Comparison of ENCODE assay signal across 21 mouse cellular contexts in genomic region chr14:27602136-27602535, GRCm38 (mm10). TPM values are rescaled to one million over a fixed set of nuclear protein-coding genes. Genes with fewer than 3 reads are reported as not detected.
DNase-seq lines count a peak whose midpoint lies in the region; ATAC-seq lines count a peak whose summit lies in the region.
"Had no signal": no experiment of that assay in that cellular context is flagged by ENCODE, and none has a peak within 500 bp of the region (broad histone marks: within the 10 kb centered on the region; RNA-seq: fewer than 3 reads in every experiment).

No protein-coding gene starts in this region.

- no peak overlapping the region for H3K4me2 ChIP-seq in midbrain, embryonic 14.5 days (ENCODE audit: low read length)
- peak overlapping the region; percentile 28; the same call in 1 of the 2 replicates for H3K4me2 ChIP-seq in limb, embryonic 13.5 days (replicated peaks)
- H3K4me2 ChIP-seq in liver, embryonic 12.5 days, result no peak overlapping the region
- H3K4me2 ChIP-seq: embryonic facial prominence, embryonic 13.5 days; forebrain, embryonic 12.5 days; kidney, embryonic 15.5 days; midbrain, embryonic 15.5 days; neural tube, embryonic 12.5 days had no signal

- no peaks in the 10 kb centered on the region for H3K4me1 ChIP-seq in midbrain, embryonic 14.5 days (ENCODE audit: control insufficient read depth, insufficient read depth, low read length)
- H3K4me1 ChIP-seq in midbrain, embryonic 10.5 days, result no peaks in the 10 kb centered on the region
- H3K4me1 ChIP-seq in limb, embryonic 13.5 days, result peaks cover 10% of the 10 kb centered on the region
- H3K4me1 ChIP-seq in liver, embryonic 12.5 days, result no peaks in the 10 kb centered on the region
- H3K4me1 ChIP-seq in hindbrain, embryonic 10.5 days (replicated peaks), result no peaks in the 10 kb centered on the region
- H3K4me1 ChIP-seq: forebrain, embryonic 12.5 days; heart, embryonic 10.5 days; midbrain, embryonic 15.5 days; neural tube, embryonic 12.5 days had no signal

- H3K9me3 ChIP-seq in midbrain, embryonic 14.5 days (ENCODE audit: control insufficient read depth, low read length), result no peaks in the 10 kb centered on the region
- H3K9me3 ChIP-seq in midbrain, embryonic 10.5 days (replicated peaks), result no peaks in the 10 kb centered on the region
- no peaks in the 10 kb centered on the region for H3K9me3 ChIP-seq in limb, embryonic 13.5 days
- H3K9me3 ChIP-seq in liver, embryonic 12.5 days (replicated peaks), result no peaks in the 10 kb centered on the region
- no peaks in the 10 kb centered on the region for H3K9me3 ChIP-seq in hindbrain, embryonic 10.5 days
- H3K9me3 ChIP-seq: embryonic facial prominence, embryonic 13.5 days; forebrain, embryonic 12.5 days; heart, embryonic 10.5 days; kidney, embryonic 15.5 days; midbrain, embryonic 15.5 days; neural tube, embryonic 12.5 days had no signal

- no peaks in the 10 kb centered on the region for H3K36me3 ChIP-seq in midbrain, embryonic 14.5 days (ENCODE audit: control insufficient read depth, insufficient read depth, low read length)
- no peaks in the 10 kb centered on the region for H3K36me3 ChIP-seq in midbrain, embryonic 10.5 days
- no peaks in the 10 kb centered on the region for H3K36me3 ChIP-seq in limb, embryonic 13.5 days
- no peaks in the 10 kb centered on the region for H3K36me3 ChIP-seq in liver, embryonic 12.5 days
- no peaks in the 10 kb centered on the region for H3K36me3 ChIP-seq in hindbrain, embryonic 10.5 days
- H3K36me3 ChIP-seq: embryonic facial prominence, embryonic 13.5 days; forebrain, embryonic 12.5 days; heart, embryonic 10.5 days; kidney, embryonic 15.5 days; midbrain, embryonic 15.5 days; neural tube, embryonic 12.5 days had no signal

- no peaks in the 10 kb centered on the region for H3K27me3 ChIP-seq in midbrain, embryonic 14.5 days (ENCODE audit: control insufficient read depth, insufficient read depth, low read length)
- H3K27me3 ChIP-seq in midbrain, embryonic 10.5 days (ENCODE audit: low read depth, poor library complexity, severe bottlenecking), result no peaks in the 10 kb centered on the region
- H3K27me3 ChIP-seq in limb, embryonic 13.5 days, result no peaks in the 10 kb centered on the region
- H3K27me3 ChIP-seq in liver, embryonic 12.5 days (replicated peaks), result no peaks in the 10 kb centered on the region
- no peaks in the 10 kb centered on the region for H3K27me3 ChIP-seq in hindbrain, embryonic 10.5 days (ENCODE audit: insufficient read depth, poor library complexity, severe bottlenecking)
- H3K27me3 ChIP-seq: embryonic facial prominence, embryonic 13.5 days; forebrain, embryonic 12.5 days; kidney, embryonic 15.5 days; midbrain, embryonic 15.5 days; neural tube, embryonic 12.5 days had no signal

- no peak for ATAC-seq in midbrain, embryonic 14.5 days (ENCODE audit: low FRiP score, low TSS enrichment)
- no peak for ATAC-seq in limb, embryonic 13.5 days (ENCODE audit: low FRiP score, low read depth)
- no peak for ATAC-seq in liver, embryonic 12.5 days
- ATAC-seq: inflammation-experienced regulatory T-cells, adult 6 months; liver, postnatal 0 days; midbrain, embryonic 15.5 days had no signal

- H3K4me3 ChIP-seq in midbrain, embryonic 14.5 days (replicated peaks; ENCODE audit: low read depth, low read length), result no peak overlapping the region
- no peak overlapping the region for H3K4me3 ChIP-seq in midbrain, embryonic 10.5 days
- H3K4me3 ChIP-seq in limb, embryonic 13.5 days, result no peak overlapping the region
- H3K4me3 ChIP-seq in liver, embryonic 12.5 days, result no peak overlapping the region
- no peak overlapping the region for H3K4me3 ChIP-seq in hindbrain, embryonic 10.5 days
- H3K4me3 ChIP-seq: embryonic facial prominence, embryonic 13.5 days; forebrain, embryonic 12.5 days; heart, embryonic 10.5 days; kidney, embryonic 15.5 days; midbrain, embryonic 15.5 days; neural tube, embryonic 12.5 days had no signal

- peak; percentile 62 for DNase-seq in cerebellum, postnatal 14 days
- DNase-seq in cerebellum, postnatal 36 days, result no peak
- DNase-seq in midbrain, embryonic 14.5 days, result peak; percentile 35
- no peak for DNase-seq in midbrain, embryonic 10.5 days (ENCODE audit: low spot score)
- DNase-seq in adrenal gland, adult 2 months, result peak; percentile 88
- no peak for DNase-seq in hindbrain, embryonic 10.5 days (ENCODE audit: low spot score)
- DNase-seq: cerebellum, adult 8-10 months; heart, postnatal 36 days; liver, postnatal 0 days; lung, postnatal 4 days; right cerebral cortex, postnatal 4 days; thymus, postnatal 14 days had no signal

- 67% methylated on average over 13 of the region's 13 CpGs for WGBS in midbrain, embryonic 14.5 days
- WGBS in midbrain, embryonic 10.5 days, result 79% methylated on average over 13 of the region's 13 CpGs
- 26% methylated on average over 13 of the region's 13 CpGs for WGBS in limb, embryonic 13.5 days
- 65% methylated on average over 13 of the region's 13 CpGs for WGBS in liver, embryonic 12.5 days (ENCODE audit: insufficient replicate concordance)
- WGBS in hindbrain, embryonic 10.5 days, result 81% methylated on average over 13 of the region's 13 CpGs

- H3K9ac ChIP-seq in midbrain, embryonic 14.5 days (replicated peaks; ENCODE audit: low read length), result no peak overlapping the region
- H3K9ac ChIP-seq in limb, embryonic 13.5 days, result no peak overlapping the region
- no peak overlapping the region for H3K9ac ChIP-seq in liver, embryonic 12.5 days
- H3K9ac ChIP-seq: embryonic facial prominence, embryonic 13.5 days; forebrain, embryonic 12.5 days; kidney, embryonic 15.5 days; liver, postnatal 0 days; midbrain, embryonic 15.5 days; neural tube, embryonic 12.5 days had no signal

- H3K27ac ChIP-seq in midbrain, embryonic 14.5 days (replicated peaks; ENCODE audit: low read depth, low read length), result no peak overlapping the region
- no peak overlapping the region for H3K27ac ChIP-seq in midbrain, embryonic 10.5 days (replicated peaks)
- no peak overlapping the region for H3K27ac ChIP-seq in limb, embryonic 13.5 days
- no peak overlapping the region for H3K27ac ChIP-seq in liver, embryonic 12.5 days
- no peak overlapping the region for H3K27ac ChIP-seq in hindbrain, embryonic 10.5 days
- H3K27ac ChIP-seq: embryonic facial prominence, embryonic 13.5 days; forebrain, embryonic 12.5 days; heart, embryonic 10.5 days; kidney, embryonic 15.5 days; midbrain, embryonic 15.5 days; neural tube, embryonic 12.5 days had no signal

RNA-seq across cellular contexts. Expression of gene Erc2, which starts 20.1 kb away (rescaled TPM):
- polyA plus RNA-seq in midbrain, embryonic 14.5 days (2014; fragmentation: Nextera tagmentation; extraction: Ambion mirVana), result 80.1 and 90.7 TPM in 2 replicates
- polyA plus RNA-seq in midbrain, embryonic 10.5 days (2016; fragmentation: Nextera tagmentation; extraction: Ambion mirVana), result 9.2 and 13.8 TPM in 2 replicates
- 1 to 10 TPM; 7.1 to 9.6 TPM for total RNA-seq in adrenal gland, adult 2 months (2021)
- polyA plus RNA-seq in adrenal gland, adult 2 months (2012; rRNA removed), result 0.29 and 1.7 TPM in 2 replicates
- polyA plus RNA-seq in limb, embryonic 13.5 days (2015; fragmentation: Nextera tagmentation; extraction: Ambion mirVana), result 9.2 and 11.0 TPM in 2 replicates
- 0.51 and 0.77 TPM in 2 replicates for polyA plus RNA-seq in liver, embryonic 12.5 days (2016; fragmentation: Nextera tagmentation; extraction: Ambion mirVana)
- 9.7 and 15.3 TPM in 2 replicates for polyA plus RNA-seq in hindbrain, embryonic 10.5 days (2016; fragmentation: Nextera tagmentation; extraction: Ambion mirVana)

Comparison
In these comparisons a context has a peak if more than half of its experiments do, and no peak if none do; other contexts are left out.
1. DNase-seq: peak in cerebellum, postnatal 14 days (2 of 2), midbrain, embryonic 14.5 days (single experiment) and adrenal gland, adult 2 months (single experiment); none in cerebellum, postnatal 36 days (0 of 2), midbrain, embryonic 10.5 days (single experiment) and hindbrain, embryonic 10.5 days (single experiment).